Mouse (Mus musculus): ENCODE measurements around the gene Rapgef1.

Gene Rapgef1

DNA sequence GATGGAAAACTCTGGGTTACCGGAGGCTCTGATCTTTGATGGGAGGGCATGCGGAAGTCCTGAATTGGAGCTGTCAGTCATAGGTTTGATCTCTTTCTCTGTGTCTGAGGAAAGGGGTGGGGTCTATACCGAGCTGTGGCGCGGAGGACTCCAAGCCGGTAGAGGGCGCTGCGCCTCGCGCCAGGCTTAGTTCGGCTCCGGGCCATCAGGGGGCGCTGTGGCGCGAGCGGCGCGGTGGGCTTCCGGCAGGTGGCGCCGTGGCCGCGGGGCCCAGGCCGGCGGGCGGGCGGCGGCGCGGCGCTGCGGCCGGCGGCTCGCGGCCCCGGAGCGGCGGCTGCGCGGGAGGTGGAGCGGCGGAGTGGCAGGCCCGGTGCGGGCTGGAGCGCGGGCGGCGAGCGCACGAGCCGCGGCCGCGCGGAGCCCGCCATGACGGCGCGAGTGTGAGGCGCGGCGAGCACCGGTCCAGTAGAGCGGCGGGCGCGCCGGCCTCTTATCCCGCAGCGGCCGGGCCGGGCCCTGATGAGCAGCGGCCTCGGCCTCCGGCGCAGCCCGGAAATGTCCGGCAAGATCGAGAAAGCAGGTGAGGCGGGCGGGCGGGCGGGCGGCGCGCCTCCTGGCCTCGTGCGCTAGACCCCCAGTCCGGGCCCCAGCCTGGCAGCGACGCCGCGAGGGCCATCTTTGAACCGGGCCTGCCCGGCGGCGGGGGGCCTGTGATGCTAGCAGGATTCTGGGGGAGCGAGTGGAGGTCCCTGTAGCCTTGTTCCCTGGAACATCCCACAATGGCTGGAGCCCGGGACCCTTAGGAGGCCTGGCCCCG lies at the start of gene Rapgef1:
Rapgef1 (plus strand) TSS at position 237 of the 817 bp plus-strand sequence.
- DNase-seq: peak; percentile 88 to 93

DNA sequence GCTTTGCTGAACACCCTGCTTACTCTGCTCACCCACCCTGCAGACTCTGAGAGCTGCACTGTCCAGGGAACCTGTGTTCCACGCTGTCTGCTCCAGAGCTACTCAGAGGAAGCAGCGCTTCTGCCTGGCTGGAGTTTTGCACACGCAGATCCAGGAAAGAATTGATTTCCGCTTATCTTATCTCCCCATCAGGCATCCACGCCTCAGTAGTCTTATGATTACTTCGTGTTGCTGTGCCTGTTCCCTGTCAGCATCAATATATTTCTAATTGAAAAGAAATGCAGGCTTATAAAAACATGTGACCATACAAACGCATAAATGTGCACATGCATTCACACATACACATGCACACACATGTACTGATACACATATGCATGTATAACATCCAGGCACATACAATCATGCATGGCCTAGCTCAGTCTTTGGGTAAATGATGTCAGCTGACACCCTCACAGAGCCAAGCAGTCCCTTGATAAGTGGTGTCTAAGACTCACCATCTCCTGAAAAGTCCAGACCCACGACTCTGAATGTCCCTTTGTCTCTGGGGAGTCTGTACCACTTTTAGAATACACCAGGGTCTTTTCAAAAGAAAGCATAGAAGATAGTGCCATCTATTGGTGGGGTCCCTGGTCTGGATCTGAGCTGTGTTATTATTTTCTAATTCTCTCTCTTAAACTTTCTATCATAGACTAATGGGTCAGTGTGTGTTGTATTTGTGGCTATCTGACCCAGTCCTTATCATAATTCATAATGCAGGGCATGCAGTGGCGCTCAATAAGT lies 47.4 kb upstream of the Rapgef1 start:
- no peak for DNase-seq

- DNase-seq: no peak
These were observed 46.6 kb upstream of the Rapgef1 start for GRCm38 (mm10) chr2:29572811-29573427.

GRCm38 (mm10) chr2:29573591-29573990 lies 45.9 kb upstream of the Rapgef1 start:
- DNase-seq: peak; percentile 38 to 43

- DNase-seq: no peak
These were observed 45.3 kb upstream of the Rapgef1 start for GRCm38 (mm10) chr2:29574187-29574586.

DNA sequence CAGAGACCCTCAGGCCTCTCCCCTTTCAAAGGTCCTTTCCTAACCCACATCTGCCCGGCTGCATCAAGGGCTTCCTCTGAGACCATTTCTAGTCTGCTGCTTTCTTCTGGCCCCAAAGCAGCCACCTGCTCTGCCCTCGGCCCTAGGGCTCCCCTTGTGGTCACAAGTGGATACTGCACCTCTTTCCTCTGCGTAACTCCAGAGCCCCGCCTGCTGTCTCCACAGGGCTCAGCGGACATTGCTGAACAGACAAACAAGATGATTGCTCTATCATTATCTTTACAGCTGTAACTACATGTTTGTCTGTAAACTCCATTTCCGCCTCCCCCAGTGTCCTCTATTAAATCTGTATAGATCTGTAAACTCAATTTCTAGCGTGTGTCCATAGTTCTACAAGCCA lies 37.1 kb upstream of the Rapgef1 start:
- DNase-seq: peak; percentile 78 to 79

- DNase-seq: no peak
These were observed 33.4 kb upstream of the Rapgef1 start for GRCm38 (mm10) chr2:29586017-29586702.

DNA sequence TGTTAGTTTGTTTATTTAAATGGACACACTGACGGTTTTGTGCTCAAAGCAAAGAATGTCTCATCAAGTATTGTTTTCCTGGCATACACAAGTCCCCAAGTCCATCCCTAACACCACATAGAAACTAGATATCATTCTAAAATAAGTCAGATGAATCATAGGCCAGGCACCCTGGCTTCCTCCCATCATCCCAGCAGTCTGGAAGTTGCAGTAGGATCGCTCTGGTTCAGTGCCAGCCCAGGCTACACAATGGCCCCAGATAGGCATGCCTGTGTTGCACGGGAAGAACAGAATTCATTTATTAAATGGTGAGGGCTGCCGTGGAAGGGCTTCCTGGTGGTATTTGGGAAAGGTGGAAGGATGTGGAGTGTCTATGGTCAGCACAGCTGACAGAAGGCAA lies 31.5 kb upstream of the Rapgef1 start:
- DNase-seq: no peak

DNA sequence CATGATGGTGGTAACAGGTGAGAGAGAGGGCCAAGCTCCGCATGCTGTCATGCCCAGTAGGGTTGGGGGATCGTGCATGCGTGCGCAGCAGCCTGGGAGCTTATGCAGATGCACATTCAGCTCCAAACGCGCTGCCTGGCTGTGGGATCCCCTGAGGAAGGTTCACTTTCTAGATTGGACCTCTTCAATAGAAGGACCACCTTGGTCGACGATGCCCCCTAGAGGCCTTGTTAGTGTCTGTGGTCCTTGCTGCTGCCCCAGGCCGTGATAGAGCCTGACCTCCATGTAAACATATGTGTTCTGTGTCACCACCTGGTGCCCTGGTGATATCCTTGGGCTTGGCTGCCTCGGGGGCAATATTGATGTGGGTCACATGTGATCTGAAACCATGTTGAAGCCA lies 30.3 kb upstream of the Rapgef1 start:
- no peak for DNase-seq

DNA sequence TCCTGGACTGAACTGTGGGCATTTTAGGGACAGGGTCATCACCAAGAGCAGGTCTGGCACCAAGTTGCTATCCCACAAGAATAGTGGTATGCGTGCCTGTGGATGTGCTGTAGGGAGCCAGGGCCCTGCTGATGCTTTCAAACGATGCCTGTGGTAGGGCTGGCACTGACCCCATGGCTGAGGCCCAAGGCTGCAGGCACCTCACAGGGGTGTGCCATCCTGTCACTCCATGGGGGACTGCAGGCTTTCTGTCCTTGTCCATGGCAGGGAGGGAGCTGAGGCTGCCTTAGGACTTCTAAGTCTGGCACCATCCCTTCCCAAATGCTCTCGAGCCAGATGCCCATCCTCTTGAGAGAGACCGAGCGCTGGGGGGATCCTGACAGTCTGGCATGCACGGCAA lies 27.9 kb upstream of the Rapgef1 start:
- DNase-seq: no peak

- no peak for DNase-seq
These were observed 27.0 kb upstream of the Rapgef1 start for GRCm38 (mm10) chr2:29592537-29592936.

GRCm38 (mm10) chr2:29603930-29604329 lies 15.6 kb upstream of the Rapgef1 start:
- peak; percentile 57 for DNase-seq

DNA sequence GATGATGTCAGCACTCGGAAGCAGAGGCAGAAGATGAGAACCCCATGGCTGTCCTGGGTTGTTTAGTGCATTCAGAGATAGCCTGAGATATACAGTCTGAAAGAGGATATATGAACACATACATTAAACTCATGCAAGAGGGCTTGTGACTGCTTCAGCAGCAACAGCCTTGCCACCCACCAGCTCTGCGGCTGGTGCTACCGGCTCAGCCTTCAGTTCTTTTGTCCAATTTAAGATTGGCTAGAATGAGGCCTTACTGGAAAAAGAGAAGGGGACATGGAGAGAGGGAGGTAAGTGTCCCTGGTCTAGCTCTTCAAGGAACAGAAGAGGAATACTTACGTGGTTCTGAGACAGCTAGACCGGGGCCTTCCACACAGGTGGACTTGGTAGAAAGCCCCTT lies 13.9 kb upstream of the Rapgef1 start:
- DNase-seq: no peak

DNA sequence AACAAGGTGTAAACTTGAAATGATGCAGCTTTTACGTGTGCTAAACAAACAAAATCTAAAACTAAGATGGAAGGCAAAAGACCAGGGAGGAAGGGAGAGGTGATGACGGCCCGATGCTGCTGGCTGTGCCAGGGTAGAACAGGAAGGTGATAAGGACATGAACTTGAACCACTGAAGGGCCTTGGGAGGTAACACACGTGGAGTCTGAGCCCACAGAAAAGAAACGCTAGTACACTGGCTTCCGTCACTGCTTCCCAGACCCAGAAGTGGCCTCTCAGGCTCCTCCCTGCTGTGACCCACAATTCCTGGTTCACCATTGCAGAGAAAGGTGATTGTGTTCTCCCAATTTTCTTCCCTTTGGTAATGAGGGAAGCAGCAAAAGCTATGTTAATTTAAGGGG lies 13.1 kb upstream of the Rapgef1 start:
- no peak for DNase-seq

- DNase-seq: no peak
These were observed 2.2 kb upstream of the Rapgef1 start for GRCm38 (mm10) chr2:29617341-29617740.

DNA sequence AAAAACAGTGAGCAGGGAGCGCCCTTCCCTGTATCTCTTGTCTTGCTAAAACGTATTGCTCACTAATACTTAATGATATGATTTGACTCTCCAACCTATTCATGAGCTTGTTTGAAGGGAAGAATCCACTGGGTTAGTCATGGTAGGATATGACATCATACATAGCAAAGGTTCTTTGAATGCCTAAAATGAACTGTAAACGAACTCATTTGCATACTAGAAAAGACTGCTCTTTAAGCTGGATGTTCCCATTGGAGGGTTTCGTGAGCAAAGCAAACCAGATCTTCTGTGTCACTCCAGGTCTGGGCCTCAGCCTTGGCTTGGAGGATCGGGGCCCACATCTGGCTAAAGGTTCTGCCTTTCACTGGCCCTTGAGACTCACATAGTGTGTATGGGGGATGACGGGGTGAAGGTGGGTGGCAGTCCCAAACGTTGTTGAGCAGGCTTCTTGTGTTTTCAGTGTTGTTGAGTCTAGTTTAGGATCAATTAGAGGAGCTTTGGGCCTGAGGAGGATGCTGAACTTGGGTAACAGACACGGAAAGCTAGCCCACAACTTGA lies 515 bp upstream of the Rapgef1 start:
- no peak for DNase-seq

- peak; percentile 49 to 50 for DNase-seq
These were observed 844 bp downstream of the Rapgef1 start for GRCm38 (mm10) chr2:29620301-29620827.

DNA sequence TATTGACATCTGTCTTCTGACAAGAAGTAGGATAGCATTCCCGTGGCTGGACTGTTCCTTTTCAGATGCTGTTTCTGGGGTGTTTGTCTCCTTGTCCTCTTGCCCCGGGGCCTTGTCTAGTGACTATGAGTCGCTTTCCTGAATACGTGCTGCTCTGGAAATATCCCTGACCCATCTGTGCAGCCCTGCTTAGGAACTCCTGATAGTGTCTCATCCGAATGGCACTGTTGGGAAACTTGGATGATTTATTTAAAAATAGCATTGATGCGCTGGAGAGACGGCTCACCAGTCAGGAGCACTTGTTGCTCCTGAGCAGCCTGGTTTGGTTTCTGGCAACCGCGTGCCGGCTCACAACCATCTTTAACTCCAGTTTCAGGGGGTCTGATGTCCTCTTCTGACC lies 1.6 kb downstream of the Rapgef1 start:
- no peak for DNase-seq

- DNase-seq: no peak
These were observed 2.1 kb downstream of the Rapgef1 start for GRCm38 (mm10) chr2:29621636-29622035.

DNA sequence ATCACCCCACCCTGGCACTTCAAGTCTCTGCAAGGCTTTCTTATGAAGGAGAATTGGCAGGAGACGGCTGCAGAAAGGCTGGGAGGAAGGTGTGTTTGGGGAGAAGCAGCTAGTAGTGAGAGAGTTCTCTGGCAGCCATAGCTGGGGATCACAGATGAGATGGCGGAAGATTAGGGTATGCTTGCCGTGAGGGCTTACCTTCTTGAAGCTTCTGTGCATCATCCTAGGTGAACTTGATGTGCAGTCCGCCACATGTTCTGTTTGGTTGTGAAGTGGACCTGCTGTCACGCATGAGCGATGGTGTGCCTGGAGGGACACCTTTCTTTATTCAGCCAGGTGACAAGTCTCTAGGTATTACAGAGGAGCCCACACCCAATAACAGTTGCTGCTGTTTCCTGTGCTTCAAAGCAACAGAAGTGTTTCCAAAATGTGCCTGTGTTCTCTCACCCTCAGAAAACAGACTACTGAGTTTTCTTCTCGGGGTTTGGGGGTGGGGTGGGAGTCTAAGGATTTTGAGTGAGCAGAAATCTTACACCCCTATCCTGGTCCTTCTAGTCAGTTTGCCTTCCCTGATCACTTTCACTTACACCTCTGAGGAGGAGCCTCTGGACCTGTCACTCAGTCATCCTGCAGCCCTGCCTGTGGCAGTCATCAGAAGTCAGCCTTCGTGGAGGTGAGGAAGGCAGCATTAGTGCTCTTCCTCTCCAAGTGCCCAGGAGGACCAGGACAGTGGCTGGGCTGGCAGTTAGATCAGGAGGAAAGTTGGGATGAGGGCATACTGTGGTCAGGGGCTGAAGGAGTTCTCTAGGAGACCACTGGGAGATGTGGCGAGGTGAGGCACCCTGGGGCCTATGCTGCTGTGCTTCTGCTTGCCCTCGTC lies 2.8 kb downstream of the Rapgef1 start:
- peak; percentile 45 to 56 for DNase-seq
